Mouse (Mus musculus) neural tube, embryonic 11.5 days (tissue): ENCODE measurements around the gene Limch1. TPM values are rescaled to one million over a fixed set of nuclear protein-coding genes. Genes with fewer than 3 reads are reported as not detected.

Source experiments
- ATAC-seq: fragments of 200-750 bp; cut with Nextera tagmentation; 2 replicates; pipeline ENCODE4 v1.8.0; 2017; ENCODE audit warnings: moderate number of reproducible peaks, mild to moderate bottlenecking, moderate TSS enrichment, moderate library complexity; ENCODE audit not compliant: insufficient read depth, low FRiP score, low TSS enrichment
- DNase-seq: peaks from one replicate; pipeline ENCODE4 v3.0.0-alpha.2; 2015; ENCODE audit warnings: low spot score
- H3K27ac ChIP-seq: fragments of 300-500 bp; sonication (generic); 2 replicates; pipeline ENCODE4 v1.5.1; 2014; ENCODE audit warnings: low read depth, mild to moderate bottlenecking, low read length
- H3K27me3 ChIP-seq: fragments of 300-500 bp; sonication (generic); 2 replicates; pipeline ENCODE4 v1.6.1; 2014; ENCODE audit warnings: mild to moderate bottlenecking, low read length, mixed read lengths; ENCODE audit not compliant: control insufficient read depth, insufficient read depth
- H3K36me3 ChIP-seq: fragments of 300-500 bp; sonication (generic); 2 replicates; pipeline ENCODE4 v1.6.1; 2014; ENCODE audit warnings: mild to moderate bottlenecking, low read length, moderate library complexity, mixed read lengths; ENCODE audit not compliant: control insufficient read depth, insufficient read depth
- H3K4me1 ChIP-seq: fragments of 300-500 bp; sonication (generic); 2 replicates; pipeline ENCODE4 v1.6.1; 2014; ENCODE audit warnings: low read length, mixed read lengths; ENCODE audit not compliant: control insufficient read depth, insufficient read depth
- H3K4me2 ChIP-seq: fragments of 300-500 bp; sonication (generic); 2 replicates; pipeline ENCODE4 v1.6.1; 2014; ENCODE audit warnings: low read depth, mild to moderate bottlenecking, moderate library complexity
- H3K4me3 ChIP-seq: fragments of 300-500 bp; sonication (generic); 2 replicates; pipeline ENCODE4 v1.5.1; 2014; ENCODE audit warnings: low read depth, low read length
- H3K9ac ChIP-seq: fragments of 300-500 bp; sonication (generic); 2 replicates; pipeline ENCODE4 v1.6.1; 2014; ENCODE audit warnings: mild to moderate bottlenecking, low read length
- H3K9me3 ChIP-seq: fragments of 300-500 bp; sonication (generic); 2 replicates; pipeline ENCODE4 v1.6.1; 2016; ENCODE audit warnings: low read length; ENCODE audit not compliant: control insufficient read depth
- WGBS: fragments of 180-500 bp; shearing (Covaris S2); extraction: QIAGEN DNeasy Blood & Tissue Kit; methylation state at CpG from one replicate; pipeline ENCODE4 v1.1.7; 2014; 5-methylcytosine and 5-hydroxymethylcytosine counted together
- polyA plus RNA-seq: library from polyadenylated mRNA; unstranded; fragments of >200 nt; fragmentation: Nextera tagmentation; extraction: Ambion mirVana; gene quantifications from 2 replicates; pipeline ENCODE4 v1.2.1, GENCODE M21; 2014

Gene Limch1
- polyA plus RNA-seq, 1 experiment from 2014 or later: 83.7 TPM

GRCm38 (mm10) chr5:66937376-66937775 lies 191.7 kb downstream of the Limch1 start:
- ATAC-seq (no peak), DNase-seq (no peak)
- Histone ChIP-seq H3K4me3 (no peak overlapping the region), H3K9me3 (no peaks in the 10 kb centered on the region), H3K27me3 (no peaks in the 10 kb centered on the region), H3K9ac (no peak overlapping the region), H3K27ac (no peak overlapping the region), H3K4me2 (no peak overlapping the region), H3K36me3 (no peaks in the 10 kb centered on the region), H3K4me1 (0 out of 2 replicates have a peak, but pooled peaks cover 2% of the 10 kb centered on the region)
- WGBS: 33% methylated on average over 9 of the region's 9 CpGs

- 73% methylated on average over 8 of the region's 8 CpGs for WGBS
- DNase-seq: no peak
Measured at GRCm38 (mm10) chr5:66941710-66942450, 196.3 kb downstream of the Limch1 start.

GRCm38 (mm10) chr5:66942922-66943321 lies 197.3 kb downstream of the Limch1 start:
- Histone ChIP-seq H3K27me3 (no peaks in the 10 kb centered on the region), H3K27ac (no peak overlapping the region), H3K9me3 (no peaks in the 10 kb centered on the region), H3K4me1 (0 out of 2 replicates have a peak, but pooled peaks cover 2% of the 10 kb centered on the region), H3K4me2 (no peak overlapping the region), H3K4me3 (no peak overlapping the region), H3K36me3 (no peaks in the 10 kb centered on the region), H3K9ac (no peak overlapping the region)
- WGBS: 83% methylated on average over 2 of the region's 2 CpGs
- ATAC-seq: no peak
- no peak for DNase-seq

More at GRCm38 (mm10) chr5:66941710-66942450, 196.3 kb downstream of the Limch1 start:
- H3K4me1 ChIP-seq: 0 out of 2 replicates have a peak, but pooled peaks cover 2% of the 10 kb centered on the region
- no peak for ATAC-seq
- H3K4me2 ChIP-seq: no peak overlapping the region
- no peak overlapping the region for H3K4me3 ChIP-seq
- no peak overlapping the region for H3K27ac ChIP-seq
- no peaks in the 10 kb centered on the region for H3K36me3 ChIP-seq
- H3K9ac ChIP-seq: no peak overlapping the region
- H3K9me3 ChIP-seq: no peaks in the 10 kb centered on the region
- no peaks in the 10 kb centered on the region for H3K27me3 ChIP-seq

- no peak for DNase-seq
- Histone ChIP-seq H3K9me3 (no peaks in the 10 kb centered on the region), H3K4me2 (no peak overlapping the region), H3K4me1 (0 out of 2 replicates have a peak, but pooled peaks cover 2% of the 10 kb centered on the region), H3K36me3 (no peaks in the 10 kb centered on the region), H3K4me3 (no peak overlapping the region), H3K27me3 (no peaks in the 10 kb centered on the region), H3K27ac (no peak overlapping the region), H3K9ac (no peak overlapping the region)
- WGBS: 69% methylated on average over 7 of the region's 7 CpGs
- ATAC-seq: no peak
Measured at GRCm38 (mm10) chr5:66943521-66943920, 197.9 kb downstream of the Limch1 start.

- Histone ChIP-seq H3K9me3 (no peaks in the 10 kb centered on the region), H3K4me3 (no peak overlapping the region), H3K36me3 (no peaks in the 10 kb centered on the region), H3K27ac (no peak overlapping the region), H3K9ac (no peak overlapping the region), H3K27me3 (no peaks in the 10 kb centered on the region), H3K4me1 (peaks cover 3% of the 10 kb centered on the region; the same call in 1 of the 2 replicates), H3K4me2 (no peak overlapping the region)
- 77% methylated on average over 6 of the region's 6 CpGs for WGBS
- ATAC-seq: no peak
- DNase-seq: no peak
Measured at GRCm38 (mm10) chr5:66947958-66948357, 202.3 kb downstream of the Limch1 start.

GRCm38 (mm10) chr5:66949098-66949692 lies 203.6 kb downstream of the Limch1 start:
- H3K4me2 ChIP-seq: no peak overlapping the region
- H3K36me3 ChIP-seq: no peaks in the 10 kb centered on the region
- no peaks in the 10 kb centered on the region for H3K9me3 ChIP-seq
- H3K27ac ChIP-seq: no peak overlapping the region
- DNase-seq (no peak), ATAC-seq (no peak)
- 73% methylated on average over 8 of the region's 8 CpGs for WGBS
- peaks cover 3% of the 10 kb centered on the region; the same call in 1 of the 2 replicates for H3K4me1 ChIP-seq
- no peaks in the 10 kb centered on the region for H3K27me3 ChIP-seq
- H3K9ac ChIP-seq: no peak overlapping the region
- no peak overlapping the region for H3K4me3 ChIP-seq

- 57% methylated on average over 3 of the region's 3 CpGs for WGBS
- H3K27ac ChIP-seq: no peak overlapping the region
- ATAC-seq: no peak
- no peaks in the 10 kb centered on the region for H3K36me3 ChIP-seq
- no peaks in the 10 kb centered on the region for H3K27me3 ChIP-seq
- no peak for DNase-seq
- H3K9me3 ChIP-seq: no peaks in the 10 kb centered on the region
- no peak overlapping the region for H3K4me3 ChIP-seq
- H3K4me2 ChIP-seq: no peak overlapping the region
- H3K4me1 ChIP-seq: peaks cover 3% of the 10 kb centered on the region; the same call in 1 of the 2 replicates
- H3K9ac ChIP-seq: no peak overlapping the region
Measured at GRCm38 (mm10) chr5:66953375-66953774, 207.7 kb downstream of the Limch1 start.

GRCm38 (mm10) chr5:66953971-66954644 lies 208.5 kb downstream of the Limch1 start:
- H3K36me3 ChIP-seq: no peaks in the 10 kb centered on the region
- no peak overlapping the region for H3K4me3 ChIP-seq
- WGBS: 46% methylated on average over 7 of the region's 7 CpGs
- H3K4me2 ChIP-seq: no peak overlapping the region
- no peaks in the 10 kb centered on the region; the same call in 1 of the 2 replicates for H3K4me1 ChIP-seq
- no peak for ATAC-seq
- H3K9me3 ChIP-seq: no peaks in the 10 kb centered on the region
- H3K27me3 ChIP-seq: no peaks in the 10 kb centered on the region
- H3K27ac ChIP-seq: no peak overlapping the region
- H3K9ac ChIP-seq: no peak overlapping the region
- no peak for DNase-seq
